Comparison of ENCODE assay signal across 16 mouse cellular contexts in genomic region chr4:132904071-132904470, GRCm38 (mm10). TPM values are rescaled to one million over a fixed set of nuclear protein-coding genes. Genes with fewer than 3 reads are reported as not detected.
DNase-seq lines count a peak whose midpoint lies in the region; ATAC-seq and TF ChIP-seq lines count a peak whose summit lies in the region.
"Had no signal": no experiment of that assay in that cellular context is flagged by ENCODE, and none has a peak within 500 bp of the region (broad histone marks: within the 10 kb centered on the region; RNA-seq: fewer than 3 reads in every experiment).

No protein-coding gene starts in this region.

- H3K27ac ChIP-seq in kidney, adult 2 months (ENCODE audit: insufficient read depth, low read depth, low read length) = peak overlapping the region; percentile 86
- peak overlapping the region; percentile 37; the same call in 1 of the 2 replicates for H3K27ac ChIP-seq in lung, embryonic 14.5 days (ENCODE audit: low read depth)
- H3K27ac ChIP-seq in brown adipose tissue, adult 24 weeks (replicated peaks; ENCODE audit: low read depth, low read length) = peak overlapping the region; percentile 87
- peak overlapping the region; percentile 85 for H3K27ac ChIP-seq in cortical plate, adult 2 months (ENCODE audit: insufficient read depth, low read length)
- H3K27ac ChIP-seq: forebrain, embryonic 12.5 days; limb, embryonic 10.5 days; liver, embryonic 14.5 days; midbrain, embryonic 15.5 days had no signal

- no peak for TF ChIP-seq POLR2A in kidney, adult 2 months (IDR thresholded peaks at IDR 0.05; ENCODE audit: low read depth, low read length)
- no peak for TF ChIP-seq POLR2A in cortical plate, adult 2 months (IDR thresholded peaks at IDR 0.05; ENCODE audit: extremely low read depth, insufficient read depth, low read length)

- H3K27me3 ChIP-seq in kidney, adult 2 months (replicated peaks; ENCODE audit: control insufficient read depth, insufficient read depth, low read length) = no peaks in the 10 kb centered on the region
- no peaks in the 10 kb centered on the region for H3K27me3 ChIP-seq in lung, embryonic 14.5 days (ENCODE audit: insufficient read depth, low read length)
- H3K27me3 ChIP-seq: forebrain, embryonic 12.5 days; midbrain, embryonic 15.5 days had no signal

- H3K36me3 ChIP-seq in kidney, adult 2 months (ENCODE audit: control insufficient read depth, insufficient read depth, low read length) = peaks cover 1% of the 10 kb centered on the region
- peaks cover 32% of the 10 kb centered on the region for H3K36me3 ChIP-seq in lung, embryonic 14.5 days (ENCODE audit: insufficient read depth)

- no peak for DNase-seq in kidney, adult 2 months
- DNase-seq in kidney, postnatal 10 days = no peak
- no peak for DNase-seq in lung, embryonic 14.5 days
- no peak for DNase-seq in lung, postnatal 36 days
- DNase-seq in adrenal gland, postnatal 10 days = no peak
- DNase-seq: cerebellum, postnatal 14 days; gastrocnemius, postnatal 36 days; right cerebral cortex, adult 18-20 months had no signal

- H3K4me3 ChIP-seq in kidney, adult 2 months (ENCODE audit: insufficient read depth, low read depth, low read length) = no peak overlapping the region
- no peak overlapping the region for H3K4me3 ChIP-seq in lung, embryonic 14.5 days (ENCODE audit: low read depth, low read length)
- H3K4me3 ChIP-seq in brown adipose tissue, adult 24 weeks (ENCODE audit: insufficient read depth, low read depth, low read length) = no peak overlapping the region
- no peak overlapping the region for H3K4me3 ChIP-seq in cortical plate, adult 2 months (ENCODE audit: insufficient read depth, low read length)
- H3K4me3 ChIP-seq: forebrain, embryonic 12.5 days; limb, embryonic 10.5 days; midbrain, embryonic 15.5 days had no signal

- no peak for ATAC-seq in lung, embryonic 14.5 days (ENCODE audit: insufficient read depth)
- ATAC-seq: CD4-positive, CD25-positive, alpha-beta regulatory T cell, adult 4 months; midbrain, embryonic 15.5 days had no signal

- H3K9me3 ChIP-seq in lung, embryonic 14.5 days (ENCODE audit: low read depth, low read length) = no peaks in the 10 kb centered on the region
- H3K9me3 ChIP-seq: forebrain, embryonic 12.5 days; G1E; limb, embryonic 10.5 days; midbrain, embryonic 15.5 days had no signal

- H3K4me2 ChIP-seq in lung, embryonic 14.5 days = no peak overlapping the region
- H3K4me2 ChIP-seq: forebrain, embryonic 12.5 days; midbrain, embryonic 15.5 days had no signal

- TF ChIP-seq CTCF in kidney, adult 2 months (conservative IDR thresholded peaks at IDR 0.05; ENCODE audit: insufficient read depth, insufficient read length, low read depth, low read length) = no peak
- no peak for TF ChIP-seq CTCF in lung, embryonic 14.5 days (IDR thresholded peaks at IDR 0.05; ENCODE audit: low read depth)
- no peak for TF ChIP-seq CTCF in cortical plate, adult 2 months (IDR thresholded peaks at IDR 0.05; ENCODE audit: extremely low read depth, insufficient read depth, low read length)

- 72% methylated on average over 2 of the region's 2 CpGs for WGBS in kidney, adult 2 months
- WGBS in lung, embryonic 14.5 days = 86% methylated on average over 2 of the region's 2 CpGs

- H3K4me1 ChIP-seq in kidney, adult 2 months (ENCODE audit: control insufficient read depth, insufficient read depth, low read length) = peaks cover 17% of the 10 kb centered on the region; the same call in 1 of the 2 replicates
- no peaks in the 10 kb centered on the region for H3K4me1 ChIP-seq in lung, embryonic 14.5 days (ENCODE audit: insufficient read depth)
- H3K4me1 ChIP-seq in brown adipose tissue, adult 24 weeks (ENCODE audit: control insufficient read depth, insufficient read depth, insufficient read length, low read length) = peaks cover 20% of the 10 kb centered on the region
- H3K4me1 ChIP-seq in cortical plate, adult 2 months (ENCODE audit: control insufficient read depth, insufficient read depth, low read length) = no peaks in the 10 kb centered on the region
- H3K4me1 ChIP-seq: forebrain, embryonic 12.5 days; limb, embryonic 10.5 days; midbrain, embryonic 15.5 days had no signal

- no peak overlapping the region for H3K9ac ChIP-seq in lung, embryonic 14.5 days
- H3K9ac ChIP-seq: forebrain, embryonic 12.5 days; liver, embryonic 14.5 days; midbrain, embryonic 15.5 days had no signal

RNA-seq across cellular contexts. Expression of gene Fam76a, which starts 18.3 kb away (rescaled TPM):
- 15.9 and 16.6 TPM in 2 replicates for polyA plus RNA-seq in kidney, adult 2 months (2012; rRNA removed)
- polyA plus RNA-seq in lung, embryonic 14.5 days (2014; fragmentation: Nextera tagmentation; extraction: Ambion mirVana) = 43.0 and 44.7 TPM in 2 replicates
- polyA plus RNA-seq in brown adipose tissue, adult 24 weeks (2012; ENCODE audit: insufficient read depth, insufficient read length, missing spikeins) = 15.7 and 17.8 TPM in 2 replicates
- 40.2 and 40.3 TPM in 2 replicates for polyA plus RNA-seq in cortical plate, adult 2 months (2012; rRNA removed)
- total RNA-seq in adrenal gland, postnatal 10 days (2021) = 10 to 100 TPM; 36.9 to 37.0 TPM

RNA-seq across cellular contexts. Expression of gene Stx12, which starts 19.8 kb away (rescaled TPM):
- polyA plus RNA-seq in kidney, adult 2 months (2012; rRNA removed) = 15.2 and 21.0 TPM in 2 replicates
- polyA plus RNA-seq in lung, embryonic 14.5 days (2014; fragmentation: Nextera tagmentation; extraction: Ambion mirVana) = 67.4 and 68.0 TPM in 2 replicates
- polyA plus RNA-seq in brown adipose tissue, adult 24 weeks (2012; ENCODE audit: insufficient read depth, insufficient read length, missing spikeins) = 53.6 and 63.8 TPM in 2 replicates
- 92.3 and 96.3 TPM in 2 replicates for polyA plus RNA-seq in cortical plate, adult 2 months (2012; rRNA removed)
- total RNA-seq in adrenal gland, postnatal 10 days (2021) = 10 to 100 TPM; 52.0 to 53.2 TPM

Comparison
In these comparisons a context has a peak if more than half of its experiments do, and no peak if none do; other contexts are left out.
1. H3K27ac ChIP-seq: peak in every context shown above with its lines; median percentile 87 in brown adipose tissue, adult 24 weeks; 86 in kidney, adult 2 months; 85 in cortical plate, adult 2 months; 37 in lung, embryonic 14.5 days.